Mouse (Mus musculus): ENCODE results near the gene Nutm1. TPM values are rescaled to one million over a fixed set of nuclear protein-coding genes. Genes with fewer than 3 reads are reported as not detected.
A peak's percentile ranks its signal among the peaks of the same experiment; 100 is the strongest.
"Not testable (repeated sequence)": the region's sequence is repeated elsewhere in the genome, so short reads cannot be mapped to it uniquely, and the experiment has no call there.

Gene Nutm1
- total RNA-seq (2021) = not detected

- intact Hi-C loops (cut with DNase I) = no loop called here
- no peak for DNase-seq
These were observed at the start of gene Nutm1 for GRCm38 (mm10) chr2:112259241-112259962. Gene Nutm1, minus strand, starts transcription at chr2:112259291.

- intact Hi-C loops (cut with DNase I) = no loop called here
- no peak for DNase-seq
These were observed 49.6 kb upstream of the Nutm1 start for GRCm38 (mm10) chr2:112308671-112309070.

GRCm38 (mm10) chr2:112298221-112298620 lies 39.1 kb upstream of the Nutm1 start:
- intact Hi-C loops (cut with DNase I) = no loop called here
- no peak for DNase-seq

GRCm38 (mm10) chr2:112296211-112296610 lies 37.1 kb upstream of the Nutm1 start:
- intact Hi-C loops (cut with DNase I) = no loop called here
- no peak for DNase-seq

GRCm38 (mm10) chr2:112292823-112293222 lies 33.7 kb upstream of the Nutm1 start:
- no peak for DNase-seq

GRCm38 (mm10) chr2:112289507-112289906 lies 30.4 kb upstream of the Nutm1 start:
- intact Hi-C loops (cut with DNase I) = no loop called here
- no peak for DNase-seq

More at GRCm38 (mm10) chr2:112292823-112293222, 33.7 kb upstream of the Nutm1 start:
- intact Hi-C loops (cut with DNase I) = no loop called here

GRCm38 (mm10) chr2:112287059-112287458 lies 28.0 kb upstream of the Nutm1 start:
- intact Hi-C loops (cut with DNase I) = no loop called here
- DNase-seq = no peak

- DNase-seq; intact Hi-C loops (cut with DNase I): not testable (repeated sequence)
These were observed 27.0 kb upstream of the Nutm1 start for GRCm38 (mm10) chr2:112286062-112286461.

GRCm38 (mm10) chr2:112285031-112285390 lies 25.9 kb upstream of the Nutm1 start:
- no peak for DNase-seq
- intact Hi-C loops (cut with DNase I) = no loop called here

- DNase-seq = peak; percentile 43
- intact Hi-C loops (cut with DNase I) = no loop called here
These were observed 25.4 kb upstream of the Nutm1 start for GRCm38 (mm10) chr2:112284363-112285030.

GRCm38 (mm10) chr2:112282846-112283245 lies 23.8 kb upstream of the Nutm1 start:
- intact Hi-C loops (cut with DNase I) = no loop called here
- no peak for DNase-seq

GRCm38 (mm10) chr2:112276870-112277269 lies 17.8 kb upstream of the Nutm1 start:
- intact Hi-C loops (cut with DNase I) = no loop called here
- DNase-seq = no peak

GRCm38 (mm10) chr2:112273474-112273873 lies 14.4 kb upstream of the Nutm1 start:
- DNase-seq = no peak
- intact Hi-C loops (cut with DNase I) = no loop called here

- intact Hi-C loops (cut with DNase I) = no loop called here
- DNase-seq = no peak
These were observed 13.8 kb upstream of the Nutm1 start for GRCm38 (mm10) chr2:112272909-112273308.

GRCm38 (mm10) chr2:112270011-112270410 lies 10.9 kb upstream of the Nutm1 start:
- intact Hi-C loops (cut with DNase I) = no loop called here

GRCm38 (mm10) chr2:112267547-112268269 lies 8.6 kb upstream of the Nutm1 start:
- intact Hi-C loops (cut with DNase I) = loop anchor here (5.0 kb wide), 1 partner anchor 100 kb away; the partner anchor contains the start of gene Emc4
- no peak for DNase-seq

More at GRCm38 (mm10) chr2:112270011-112270410, 10.9 kb upstream of the Nutm1 start:
- DNase-seq = no peak

GRCm38 (mm10) chr2:112266780-112267179 lies 7.7 kb upstream of the Nutm1 start:
- DNase-seq = no peak
- intact Hi-C loops (cut with DNase I) = loop anchor here (5.0 kb wide), 1 partner anchor 101 kb away; the partner anchor contains the start of gene Emc4

GRCm38 (mm10) chr2:112266242-112266592 lies 7.1 kb upstream of the Nutm1 start, which contains the start of gene Gm21985:
Gene Gm21985, plus strand, starts transcription at chr2:112266314.
- DNase-seq = peak; percentile 68
- intact Hi-C loops (cut with DNase I) = loop anchor here (5.0 kb wide), 1 partner anchor 101 kb away; the partner anchor contains the start of gene Emc4

GRCm38 (mm10) chr2:112265448-112266241 lies 6.6 kb upstream of the Nutm1 start, which contains the start of gene Slc12a6:
Gene Slc12a6, plus strand, starts transcription at chr2:112265825.
- peak; percentile 93 for DNase-seq
- intact Hi-C loops (cut with DNase I) = loop anchor here (5.0 kb wide), 1 partner anchor 102 kb away; the partner anchor contains the start of gene Emc4

GRCm38 (mm10) chr2:112264364-112264763 lies 5.3 kb upstream of the Nutm1 start:
- intact Hi-C loops (cut with DNase I) = no loop called here
- no peak for DNase-seq

Data from left cerebral cortex, postnatal 4 days (tissue).